Mouse (Mus musculus): ENCODE data around the gene Lingo2.
"Not testable (repeated sequence)": the region's sequence is repeated elsewhere in the genome, so short reads cannot be mapped to it uniquely, and the experiment has no call there.

Gene Lingo2

DNA sequence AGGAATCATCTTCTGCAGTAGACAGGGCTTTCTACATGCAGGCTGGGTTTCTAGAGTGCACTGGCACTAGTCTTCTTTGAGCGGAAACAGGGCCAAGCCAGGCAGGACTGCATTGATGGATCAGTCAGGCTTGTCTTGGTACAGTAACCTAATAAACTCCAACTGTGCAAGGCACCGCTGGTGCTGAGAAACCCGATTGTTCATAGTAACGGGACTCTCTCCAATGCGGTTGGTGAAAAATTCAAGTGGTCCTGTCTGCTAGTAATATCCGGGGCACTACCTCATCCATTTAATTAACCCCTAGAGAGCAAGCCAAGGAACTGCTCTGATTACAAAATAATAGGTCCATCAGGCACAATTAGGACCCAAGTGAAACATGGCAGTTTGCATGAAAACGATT is 1106.4 kb downstream of the Lingo2 start:
- no peak for DNase-seq (ENCODE audit: low read depth, low spot score)

GRCm38 (mm10) chr4:35844518-35844917 is 1107.0 kb downstream of the Lingo2 start:
- DNase-seq (ENCODE audit: low read depth, low spot score) = no peak

- no peak for DNase-seq (ENCODE audit: low read depth, low spot score)
Observed at GRCm38 (mm10) chr4:35823322-35823870, 1128.2 kb downstream of the Lingo2 start.

GRCm38 (mm10) chr4:35820701-35821100 is 1130.8 kb downstream of the Lingo2 start:
- no peak for DNase-seq (ENCODE audit: low read depth, low spot score)

DNA sequence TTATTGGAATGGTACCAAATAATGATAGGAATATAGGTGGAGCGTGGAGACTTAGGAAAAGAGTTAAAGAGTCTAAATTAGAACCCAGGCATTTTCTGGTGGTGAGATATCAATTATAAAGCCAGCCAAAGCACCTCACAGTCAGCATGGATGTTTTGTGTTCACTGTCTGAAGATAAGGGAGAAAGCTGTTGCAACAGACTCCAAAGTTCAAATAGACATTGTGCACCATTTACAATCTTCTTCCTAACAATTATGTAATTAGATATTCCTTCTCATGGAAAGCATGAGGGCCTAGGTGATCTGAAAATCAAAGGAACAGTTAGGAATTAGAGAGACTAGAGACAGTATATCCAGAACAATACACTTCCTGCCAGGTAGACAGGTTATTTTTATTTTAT is 1136.8 kb downstream of the Lingo2 start:
- DNase-seq (ENCODE audit: low read depth, low spot score) = no peak

GRCm38 (mm10) chr4:35807497-35808210 is 1143.9 kb downstream of the Lingo2 start:
- DNase-seq (ENCODE audit: low read depth, low spot score) = no peak

DNA sequence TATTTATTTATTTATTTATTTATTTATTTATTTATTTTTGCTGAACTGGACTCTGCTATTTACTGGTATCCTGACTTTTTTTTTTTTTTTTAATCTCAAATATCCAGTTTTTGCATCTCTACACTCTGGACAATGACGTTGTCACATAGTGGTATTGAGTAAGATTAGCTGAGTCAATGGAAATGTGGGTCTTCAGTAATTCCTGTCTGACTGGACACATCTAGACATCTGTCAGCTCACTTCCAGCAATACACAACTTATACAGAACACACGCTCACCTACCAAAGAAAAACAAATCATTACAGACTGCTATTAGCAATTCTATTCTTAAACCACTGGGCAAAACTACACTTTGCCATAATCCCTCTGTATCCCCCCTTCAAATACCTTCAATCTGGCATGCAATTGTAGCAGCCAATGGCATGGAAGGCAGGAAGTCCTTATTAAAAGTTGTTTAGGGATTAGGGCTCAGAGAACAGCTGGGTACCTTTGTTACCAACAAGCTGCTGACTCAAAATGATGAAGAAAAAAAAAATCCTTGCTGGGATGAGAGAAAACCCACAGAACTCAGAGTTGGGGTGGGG is 1144.6 kb downstream of the Lingo2 start:
- no peak for DNase-seq (ENCODE audit: low read depth, low spot score)

DNA sequence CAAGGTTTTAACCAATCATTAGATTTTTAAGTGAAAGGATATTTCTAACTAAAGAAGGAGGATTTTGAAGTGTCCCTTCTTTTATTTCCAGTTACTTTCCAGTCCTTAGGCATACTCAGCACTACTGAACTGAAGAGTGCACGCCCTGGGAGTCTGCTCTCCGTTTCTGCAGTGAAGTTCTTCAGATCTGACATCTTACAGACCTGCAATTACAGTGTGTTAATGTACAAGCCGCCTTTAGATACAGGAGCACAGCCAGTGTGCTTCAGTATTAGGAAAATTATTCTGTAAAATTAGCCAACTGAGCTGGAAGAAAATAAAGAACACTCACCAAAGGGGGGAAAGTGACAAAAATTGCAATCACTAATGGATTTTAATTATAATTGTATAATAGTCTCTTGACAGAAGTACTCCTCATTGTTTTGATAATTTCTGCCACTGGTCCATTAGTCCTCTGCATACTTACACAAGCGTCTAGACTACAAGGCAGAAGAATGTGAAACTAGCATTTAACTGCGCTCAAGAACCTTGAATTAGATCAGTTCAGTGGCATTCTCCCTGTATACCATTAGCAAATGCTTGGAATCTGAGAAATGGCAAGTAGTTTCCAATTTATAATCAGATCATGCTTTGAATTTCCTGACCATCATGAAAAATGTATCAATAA is 1167.2 kb downstream of the Lingo2 start:
- DNase-seq (ENCODE audit: low read depth, low spot score) = no peak

- peak; percentile 1 for DNase-seq (ENCODE audit: low read depth, low spot score)
Observed at GRCm38 (mm10) chr4:35770810-35771209, 1180.7 kb downstream of the Lingo2 start.

DNA sequence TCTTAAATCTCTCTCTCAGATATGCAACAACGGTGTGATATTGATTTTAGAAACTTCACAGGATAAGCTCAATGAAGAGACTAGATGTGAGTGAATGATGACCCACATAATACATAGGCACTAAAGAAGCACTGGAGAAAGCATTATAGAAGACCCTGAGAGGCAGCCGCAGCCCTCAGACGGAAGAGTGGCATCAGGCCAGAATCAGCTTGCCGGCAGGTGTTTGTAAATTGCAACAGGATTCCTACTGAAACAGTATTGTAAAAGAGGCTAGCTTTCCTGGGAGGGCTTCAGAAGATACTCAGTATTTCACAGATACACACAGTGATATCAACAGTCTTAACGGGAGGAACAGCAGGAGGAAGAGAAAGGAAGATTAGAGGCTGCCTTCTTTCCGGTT is 1184.6 kb downstream of the Lingo2 start:
- DNase-seq (ENCODE audit: low read depth, low spot score) = no peak

- DNase-seq (ENCODE audit: low read depth, low spot score) = no peak
Observed at GRCm38 (mm10) chr4:35761181-35761580, 1190.4 kb downstream of the Lingo2 start.

DNA sequence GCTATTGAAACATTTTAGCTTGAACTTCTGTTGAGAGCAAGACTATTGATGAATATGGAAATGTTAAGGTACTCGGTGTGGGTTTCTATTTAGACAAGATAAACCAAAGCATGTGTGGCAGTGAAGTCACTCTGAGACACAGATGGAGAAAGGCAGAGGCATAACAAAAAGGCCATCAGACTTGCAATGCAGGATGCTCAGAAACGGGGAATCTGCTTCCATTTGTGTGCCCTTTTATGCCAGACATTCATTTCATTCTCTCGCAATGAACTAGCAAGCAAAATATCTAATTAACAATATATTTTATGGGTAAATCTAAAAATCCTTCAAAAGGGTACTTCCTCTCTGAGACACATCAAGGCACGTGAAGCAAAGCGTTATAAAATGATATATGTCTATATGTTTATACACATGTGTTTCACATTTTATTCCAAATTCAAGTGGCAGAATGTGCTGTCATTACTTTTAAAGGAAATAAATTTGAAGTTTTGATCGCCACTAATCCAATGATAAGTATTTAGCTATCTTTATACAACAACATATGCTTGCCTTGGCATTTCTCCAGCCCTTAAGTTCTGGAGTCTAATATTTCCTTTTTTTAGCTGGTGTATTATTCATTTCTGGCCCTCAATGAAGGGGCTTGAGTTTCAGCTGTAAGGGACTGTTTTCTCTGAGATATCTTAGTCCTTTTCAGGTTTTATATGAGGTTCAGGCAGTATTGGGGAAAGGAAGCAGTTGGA is 1199.3 kb downstream of the Lingo2 start:
- DNase-seq (ENCODE audit: low read depth, low spot score) = no peak

DNA sequence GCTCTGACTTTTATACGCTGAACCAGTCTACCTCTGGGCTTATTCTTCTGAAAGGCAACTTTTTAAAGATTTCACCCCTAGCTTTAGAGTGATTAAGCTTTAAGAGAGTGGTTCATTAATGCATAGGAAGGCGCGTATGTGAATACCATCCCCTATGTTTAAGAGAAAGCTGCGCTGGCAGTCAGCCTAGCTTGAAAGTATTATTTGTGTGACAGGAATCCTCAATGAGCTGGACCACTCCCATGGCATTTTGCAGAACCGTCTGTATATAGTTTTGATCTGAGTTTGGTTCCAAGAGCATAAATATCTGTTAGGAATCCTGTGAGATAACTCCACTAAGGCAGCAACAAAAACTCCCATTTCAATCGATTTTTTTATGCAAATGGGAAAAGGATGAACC is 1204.9 kb downstream of the Lingo2 start:
- no peak for DNase-seq (ENCODE audit: low read depth, low spot score)

- no peak for DNase-seq (ENCODE audit: low read depth, low spot score)
Observed at GRCm38 (mm10) chr4:35724774-35725173, 1226.8 kb downstream of the Lingo2 start.

- DNase-seq (ENCODE audit: low read depth, low spot score) = no peak
Observed at GRCm38 (mm10) chr4:35704126-35704525, 1247.4 kb downstream of the Lingo2 start.

DNA sequence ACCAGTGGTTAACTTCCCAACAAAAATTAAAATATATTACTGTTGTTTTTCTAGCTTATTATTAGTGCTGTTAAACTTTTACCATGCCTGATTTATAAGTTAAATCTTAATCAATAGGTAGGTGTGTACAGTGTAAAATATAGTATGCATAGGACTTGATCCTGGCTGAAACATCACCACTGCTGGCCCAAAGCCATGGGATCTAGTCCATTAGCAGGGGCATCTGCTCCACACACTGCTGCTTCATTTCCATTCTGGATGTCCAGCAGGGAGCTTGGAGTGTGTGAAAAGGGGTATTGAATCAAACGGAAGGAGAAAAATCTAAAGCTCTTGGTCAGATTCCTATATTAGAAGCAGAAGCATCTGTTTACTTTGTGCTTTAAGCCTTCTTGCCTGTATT is 1248.9 kb downstream of the Lingo2 start:
- DNase-seq (ENCODE audit: low read depth, low spot score) = no peak

DNA sequence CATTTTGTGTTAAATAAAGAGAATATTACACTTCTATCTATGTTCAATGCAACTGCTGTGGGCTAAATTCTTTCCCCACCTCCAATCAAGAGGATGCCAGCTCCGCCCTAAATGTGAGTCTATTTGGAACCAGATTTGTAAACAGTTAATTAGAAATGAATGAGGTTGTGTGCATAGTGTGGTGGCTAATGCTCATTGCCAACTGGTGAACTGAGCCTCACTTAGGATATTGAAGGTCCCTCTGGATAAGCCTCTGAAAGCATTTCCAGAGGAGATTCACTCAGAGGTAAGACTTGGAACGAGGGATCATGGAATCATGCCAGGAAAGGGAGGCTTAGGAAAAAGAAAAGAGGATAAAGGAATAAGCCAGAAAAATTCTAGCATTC is 1256.4 kb downstream of the Lingo2 start:
- no peak for DNase-seq (ENCODE audit: low read depth, low spot score)

GRCm38 (mm10) chr4:35694360-35695136 is 1257.0 kb downstream of the Lingo2 start:
- no peak for DNase-seq (ENCODE audit: low read depth, low spot score)

GRCm38 (mm10) chr4:35690521-35690920 is 1261.0 kb downstream of the Lingo2 start:
- peak; percentile 1 for DNase-seq (ENCODE audit: low read depth, low spot score)

DNA sequence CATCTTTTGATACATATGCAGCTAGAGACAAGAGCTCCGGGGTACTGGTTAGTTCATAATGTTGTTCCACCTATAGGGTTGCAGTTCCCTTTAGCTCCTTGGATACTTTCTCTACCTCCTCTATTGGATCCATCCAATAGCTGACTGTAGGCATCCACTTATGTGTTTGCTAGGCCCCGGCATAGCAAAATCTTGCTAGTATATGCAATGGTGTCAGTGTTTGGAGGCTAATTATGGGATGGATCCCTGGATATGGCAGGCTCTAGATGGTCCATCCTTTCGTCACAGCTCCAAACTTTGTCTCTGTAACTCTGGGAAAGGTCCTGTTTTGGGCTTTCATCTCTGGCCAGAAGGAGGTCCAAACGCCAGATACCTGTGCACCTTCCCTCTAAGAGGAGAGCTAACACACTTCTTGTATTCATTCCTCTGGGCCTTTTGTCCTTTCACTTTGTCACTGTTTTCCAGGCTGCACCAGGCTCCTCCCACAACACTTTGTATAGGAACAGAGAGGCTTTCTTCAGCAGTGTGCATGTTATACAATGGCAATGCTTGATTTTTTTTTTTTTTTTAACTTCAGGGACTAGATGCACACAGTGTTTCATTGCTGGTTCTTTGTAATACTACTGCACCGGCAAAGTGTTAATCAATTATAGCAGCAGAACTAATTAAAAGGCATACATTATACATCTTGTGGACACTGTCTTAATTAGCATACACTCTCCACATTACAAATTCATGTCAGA is 1262.9 kb downstream of the Lingo2 start:
- DNase-seq (ENCODE audit: low read depth, low spot score) = not testable (repeated sequence)

All from 3T3-L1 (cell line).